Mouse (Mus musculus) naive thymus-derived CD4-positive, alpha-beta T cell, adult 2 months (primary cell): ENCODE data around the gene Taar7a.

Source experiments
- DNase-seq: peaks from one replicate; pipeline ENCODE4 v3.0.0-alpha.2; 2011; ENCODE audit warnings: low read depth

The Taar7a gene

GRCm38 (mm10) chr10:23993381-23993780 lies at the start of gene Taar7a:
TSS of gene Taar7a (minus strand) at chr10:23993481.
- no peak for DNase-seq

GRCm38 (mm10) chr10:24040120-24040869 lies 47.0 kb upstream of the Taar7a start:
- no peak for DNase-seq

GRCm38 (mm10) chr10:24037314-24037713 lies 44.0 kb upstream of the Taar7a start, which contains the start of gene Taar7e:
TSS of gene Taar7e (plus strand) at chr10:24037614.
- no peak for DNase-seq

GRCm38 (mm10) chr10:24031347-24031746 lies 38.1 kb upstream of the Taar7a start:
- DNase-seq, result no peak

- DNase-seq, result no peak
Observed at GRCm38 (mm10) chr10:24026922-24027321, 33.6 kb upstream of the Taar7a start, which contains the start of gene Taar7d. TSS of gene Taar7d (plus strand) at chr10:24027222.

GRCm38 (mm10) chr10:24008143-24008542 lies 14.9 kb upstream of the Taar7a start:
- no peak for DNase-seq

DNA sequence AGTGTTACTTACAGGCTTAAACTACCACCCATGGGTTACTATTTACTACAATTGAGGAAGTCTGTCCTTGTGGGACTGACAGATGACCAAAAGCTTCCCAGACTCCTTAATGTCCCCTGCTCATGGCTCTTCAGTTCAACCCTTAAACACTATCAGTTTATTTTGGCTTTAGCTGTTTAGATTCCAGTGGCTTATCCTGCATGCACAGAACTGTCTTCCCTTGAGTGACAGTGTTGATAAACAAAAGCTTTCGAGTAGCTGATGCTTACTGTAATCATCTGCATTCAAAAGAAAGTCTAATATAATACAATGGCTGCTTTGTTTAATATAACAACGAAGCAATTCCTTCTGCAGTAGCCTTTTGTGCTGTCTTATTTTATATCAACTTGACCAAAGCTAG lies 13.8 kb upstream of the Taar7a start:
- no peak for DNase-seq

- DNase-seq, result no peak
Observed at GRCm38 (mm10) chr10:24006442-24006841, 13.2 kb upstream of the Taar7a start.

GRCm38 (mm10) chr10:23999639-24000038 lies 6.4 kb upstream of the Taar7a start, which contains the start of gene Taar7b:
TSS of gene Taar7b (plus strand) at chr10:23999939.
- no peak for DNase-seq

DNA sequence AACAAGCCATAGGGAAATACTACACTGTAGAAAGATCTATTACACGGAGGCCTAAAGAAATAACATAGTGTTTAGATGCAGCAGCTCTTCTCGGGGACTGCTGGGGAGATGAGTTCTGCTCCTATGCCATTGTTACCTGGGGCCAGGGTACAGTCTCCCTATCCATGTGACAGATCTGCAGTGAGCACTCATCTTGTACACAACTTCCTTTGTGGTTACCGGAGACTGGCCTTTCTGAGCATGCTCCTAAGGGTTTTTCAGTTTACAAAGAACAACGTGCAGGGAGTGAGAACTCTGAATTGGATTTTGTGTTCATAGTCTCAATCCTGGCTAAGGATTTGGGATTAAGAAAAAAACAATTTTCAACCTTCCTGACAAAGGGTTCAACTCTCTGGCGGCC lies 6.9 kb downstream of the Taar7a start:
- DNase-seq, result no peak

- DNase-seq, result no peak
Observed at GRCm38 (mm10) chr10:23985546-23985945, 7.7 kb downstream of the Taar7a start, which contains the start of gene Taar6. TSS of gene Taar6 (minus strand) at chr10:23985646.

- DNase-seq, result peak; percentile 19
Observed at GRCm38 (mm10) chr10:23978901-23979705, 14.2 kb downstream of the Taar7a start.

GRCm38 (mm10) chr10:23977958-23978357 lies 15.3 kb downstream of the Taar7a start:
- no peak for DNase-seq

DNA sequence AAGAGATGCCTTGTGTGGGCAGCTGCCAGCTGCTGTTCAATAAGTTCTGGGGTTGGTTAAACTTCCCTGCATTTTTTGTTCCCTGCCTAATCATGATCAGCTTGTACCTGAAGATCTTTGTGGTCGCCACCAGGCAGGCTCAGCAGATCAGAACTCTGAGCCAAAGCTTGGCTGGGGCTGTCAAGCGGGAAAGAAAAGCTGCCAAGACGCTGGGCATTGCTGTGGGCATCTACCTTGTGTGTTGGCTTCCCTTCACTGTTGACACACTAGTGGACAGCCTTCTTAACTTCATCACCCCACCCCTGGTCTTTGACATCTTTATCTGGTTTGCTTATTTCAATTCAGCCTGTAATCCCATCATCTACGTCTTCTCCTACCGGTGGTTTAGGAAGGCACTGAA lies 22.0 kb downstream of the Taar7a start:
- DNase-seq, result no peak

DNA sequence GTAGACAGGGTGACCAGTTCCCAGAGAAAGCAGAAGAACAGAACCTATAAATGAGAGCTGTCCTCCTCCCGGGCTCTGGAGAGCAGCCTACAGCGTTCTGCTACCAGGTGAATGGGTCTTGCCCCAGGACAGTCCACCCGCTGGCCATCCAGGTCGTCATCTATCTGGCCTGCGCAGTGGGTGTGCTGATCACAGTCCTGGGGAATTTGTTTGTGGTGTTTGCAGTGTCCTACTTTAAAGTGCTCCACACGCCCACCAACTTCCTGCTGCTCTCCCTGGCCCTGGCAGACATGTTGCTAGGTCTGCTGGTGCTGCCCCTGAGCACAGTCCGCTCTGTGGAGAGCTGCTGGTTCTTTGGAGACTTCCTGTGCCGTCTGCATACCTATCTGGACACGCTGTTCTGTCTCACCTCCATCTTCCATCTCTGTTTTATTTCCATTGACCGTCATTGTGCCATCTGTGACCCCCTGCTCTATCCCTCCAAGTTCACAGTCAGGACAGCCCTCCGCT lies 22.6 kb downstream of the Taar7a start, which contains the start of gene Taar5:
Gene Taar5, plus strand, starts transcription at position 51 of the 510 bp plus-strand sequence.
- no peak for DNase-seq

GRCm38 (mm10) chr10:23964921-23965610 lies 28.2 kb downstream of the Taar7a start:
- DNase-seq, result peak; percentile 1

- DNase-seq, result no peak
Observed at GRCm38 (mm10) chr10:23963444-23963843, 29.8 kb downstream of the Taar7a start.

GRCm38 (mm10) chr10:23960444-23960915 lies 32.8 kb downstream of the Taar7a start, which contains the start of gene Taar4:
TSS of gene Taar4 (plus strand) at chr10:23960494.
- DNase-seq, result no peak

DNA sequence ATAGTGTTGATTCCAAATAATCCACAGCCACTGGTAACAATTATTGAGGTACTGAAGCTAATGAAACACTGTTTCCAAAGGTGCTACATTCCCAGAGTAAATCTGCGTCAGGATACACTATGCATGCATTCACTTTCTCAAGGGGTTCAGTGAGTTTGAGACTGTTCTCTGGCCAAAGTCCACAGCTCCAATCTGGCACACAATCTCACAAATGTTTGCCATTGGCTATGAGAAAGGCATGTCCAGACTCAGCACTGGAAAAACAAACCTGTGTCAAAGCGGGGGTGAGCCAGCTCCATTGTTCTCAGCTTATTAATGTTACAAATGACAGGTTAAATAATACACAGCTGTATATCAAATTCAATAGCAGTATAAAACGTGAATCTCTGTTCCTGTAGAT lies 34.2 kb downstream of the Taar7a start:
- DNase-seq, result no peak

DNA sequence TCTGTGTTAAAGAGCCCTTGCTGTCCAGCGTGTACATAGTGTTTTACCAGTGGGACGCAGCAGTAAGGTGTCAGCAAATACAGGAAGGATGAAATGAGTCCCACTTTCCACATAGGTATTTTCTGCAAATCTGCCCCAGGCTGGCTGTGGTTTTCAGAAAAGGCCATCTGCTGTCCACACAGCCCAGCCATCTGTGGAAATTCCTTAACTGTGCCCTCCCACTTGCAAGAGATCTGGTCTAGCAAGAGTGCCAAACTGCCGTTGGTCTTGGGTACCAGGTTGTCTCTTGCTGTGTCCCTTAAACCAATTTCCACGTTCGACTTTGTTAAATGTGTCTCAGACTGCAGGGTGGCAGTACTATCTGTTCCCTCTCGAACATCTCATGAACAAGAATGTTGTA lies 41.6 kb downstream of the Taar7a start:
- no peak for DNase-seq

- DNase-seq, result no peak
Observed at GRCm38 (mm10) chr10:23949508-23950005, 43.7 kb downstream of the Taar7a start, which contains the start of gene Taar3. TSS of gene Taar3 (plus strand) at chr10:23949558.
